Comparison of ENCODE assay signal across 9 mouse cellular contexts in genomic region chr4:129227985-129228381, GRCm38 (mm10). TPM values are rescaled to one million over a fixed set of nuclear protein-coding genes. Genes with fewer than 3 reads are reported as not detected.
DNase-seq lines count a peak whose midpoint lies in the region; ATAC-seq and TF ChIP-seq lines count a peak whose summit lies in the region.
"Had no signal": no experiment of that assay in that cellular context is flagged by ENCODE, and none has a peak within 500 bp of the region (broad histone marks: within the 10 kb centered on the region; RNA-seq: fewer than 3 reads in every experiment).

No protein-coding gene starts in this region.

- peak overlapping the region; percentile 51 for H3K4me2 ChIP-seq in lung, embryonic 14.5 days
- H3K4me2 ChIP-seq in embryonic facial prominence, embryonic 15.5 days (replicated peaks) = peak overlapping the region; percentile 40
- peak overlapping the region; percentile 51 for H3K4me2 ChIP-seq in stomach, embryonic 15.5 days

- peaks cover 27% of the 10 kb centered on the region for H3K4me1 ChIP-seq in lung, embryonic 14.5 days (ENCODE audit: insufficient read depth)
- peaks cover 68% of the 10 kb centered on the region for H3K4me1 ChIP-seq in embryonic facial prominence, embryonic 15.5 days
- peaks cover 48% of the 10 kb centered on the region for H3K4me1 ChIP-seq in stomach, embryonic 15.5 days

- intact Hi-C loops in left cerebral cortex, postnatal 36 days (cut with DNase I) = no loop called here

- H3K27ac ChIP-seq in lung, embryonic 14.5 days (ENCODE audit: low read depth) = no peak overlapping the region
- no peak overlapping the region for H3K27ac ChIP-seq in embryonic facial prominence, embryonic 15.5 days (replicated peaks)
- H3K27ac ChIP-seq in stomach, embryonic 15.5 days = peak overlapping the region; percentile 42; the same call in 1 of the 2 replicates

- 0 out of 2 replicates have a peak, but pooled peaks cover 6% of the 10 kb centered on the region for H3K36me3 ChIP-seq in lung, embryonic 14.5 days (ENCODE audit: insufficient read depth)
- H3K36me3 ChIP-seq in embryonic facial prominence, embryonic 15.5 days = peaks cover 7% of the 10 kb centered on the region; the same call in 1 of the 2 replicates
- H3K36me3 ChIP-seq in stomach, embryonic 15.5 days = peaks cover 11% of the 10 kb centered on the region; the same call in 1 of the 2 replicates

- H3K4me3 ChIP-seq in lung, embryonic 14.5 days (ENCODE audit: low read depth, low read length) = 0 out of 2 replicates have a peak overlapping the region, but pooled peaks have one; percentile 11
- peak overlapping the region; percentile 27; the same call in 1 of the 2 replicates for H3K4me3 ChIP-seq in embryonic facial prominence, embryonic 15.5 days (replicated peaks)
- H3K4me3 ChIP-seq in stomach, embryonic 15.5 days (replicated peaks) = no peak overlapping the region
- H3K4me3 ChIP-seq: erythroblast, embryonic 14.5 days had no signal

- DNase-seq in lung, embryonic 14.5 days = no peak
- DNase-seq in lung, postnatal 10 days = no peak
- DNase-seq in kidney, postnatal 25 days = peak; percentile 45 to 60
- no peak for DNase-seq in frontal cortex, postnatal 25 days (ENCODE audit: low spot score in 2 of 2)
- DNase-seq in left cerebral cortex, postnatal 36 days (ENCODE audit: low spot score in 2 of 2) = no peak

- peaks cover 10% of the 10 kb centered on the region for H3K27me3 ChIP-seq in lung, embryonic 14.5 days (ENCODE audit: insufficient read depth, low read length)
- H3K27me3 ChIP-seq in embryonic facial prominence, embryonic 15.5 days = no peaks in the 10 kb centered on the region
- H3K27me3 ChIP-seq in stomach, embryonic 15.5 days (replicated peaks) = no peaks in the 10 kb centered on the region

- no peaks in the 10 kb centered on the region for H3K9me3 ChIP-seq in lung, embryonic 14.5 days (ENCODE audit: low read depth, low read length)
- H3K9me3 ChIP-seq in embryonic facial prominence, embryonic 15.5 days (replicated peaks) = no peaks in the 10 kb centered on the region
- no peaks in the 10 kb centered on the region for H3K9me3 ChIP-seq in stomach, embryonic 15.5 days

- H3K9ac ChIP-seq in lung, embryonic 14.5 days = peak overlapping the region; percentile 34; the same call in 1 of the 2 replicates
- H3K9ac ChIP-seq in embryonic facial prominence, embryonic 15.5 days = no peak overlapping the region
- no peak overlapping the region for H3K9ac ChIP-seq in stomach, embryonic 15.5 days

- WGBS in lung, embryonic 14.5 days = 27% methylated on average over 8 of the region's 8 CpGs
- WGBS in embryonic facial prominence, embryonic 15.5 days = 18% methylated on average over 8 of the region's 8 CpGs
- WGBS in stomach, embryonic 15.5 days = 42% methylated on average over 8 of the region's 8 CpGs

- ATAC-seq in lung, embryonic 14.5 days (ENCODE audit: insufficient read depth) = no peak
- ATAC-seq in embryonic facial prominence, embryonic 15.5 days (ENCODE audit: insufficient number of reproducible peaks, low FRiP score, low TSS enrichment, low read depth) = no peak
- no peak for ATAC-seq in stomach, embryonic 15.5 days (ENCODE audit: insufficient read depth, low FRiP score, low read depth)
- no peak for ATAC-seq in megakaryocyte-erythroid progenitor cell, adult 5-6 weeks (replicated peaks; ENCODE audit: low FRiP score, low TSS enrichment, poor library complexity, severe bottlenecking)

- no peak for TF ChIP-seq CTCF in lung, embryonic 14.5 days (IDR thresholded peaks at IDR 0.05; ENCODE audit: low read depth)

RNA-seq across cellular contexts. Expression of gene C77080, which starts 33.2 kb away (rescaled TPM):
- 2.8 and 3.2 TPM in 2 replicates for polyA plus RNA-seq in lung, embryonic 14.5 days (2014; fragmentation: Nextera tagmentation; extraction: Ambion mirVana)
- polyA plus RNA-seq in embryonic facial prominence, embryonic 15.5 days (2015; fragmentation: Nextera tagmentation; extraction: Ambion mirVana) = 8.9 and 10.0 TPM in 2 replicates
- polyA plus RNA-seq in stomach, embryonic 15.5 days (2015; fragmentation: Nextera tagmentation; extraction: Ambion mirVana) = 11.8 and 12.6 TPM in 2 replicates
- total RNA-seq in megakaryocyte-erythroid progenitor cell, adult 5-6 weeks (2014; fragmentation: Nextera tagmentation) = 0.20 and 0.45 TPM in 2 replicates
- 0.11 TPM in 1 of 2 replicates, not detected in the other for total RNA-seq in megakaryocyte-erythroid progenitor cell, adult 5-6 weeks (2017)
- 10 to 100 TPM; 19.7 to 27.1 TPM for total RNA-seq in left cerebral cortex, postnatal 36 days (2021)

RNA-seq across cellular contexts. Expression of gene Yars, which starts 38.4 kb away (rescaled TPM):
- 84.4 and 92.2 TPM in 2 replicates for polyA plus RNA-seq in lung, embryonic 14.5 days (2014; fragmentation: Nextera tagmentation; extraction: Ambion mirVana)
- 75.5 and 83.2 TPM in 2 replicates for polyA plus RNA-seq in embryonic facial prominence, embryonic 15.5 days (2015; fragmentation: Nextera tagmentation; extraction: Ambion mirVana)
- polyA plus RNA-seq in stomach, embryonic 15.5 days (2015; fragmentation: Nextera tagmentation; extraction: Ambion mirVana) = 72.3 and 80.0 TPM in 2 replicates
- 54.8 and 56.6 TPM in 2 replicates for total RNA-seq in megakaryocyte-erythroid progenitor cell, adult 5-6 weeks (2014; fragmentation: Nextera tagmentation)
- total RNA-seq in megakaryocyte-erythroid progenitor cell, adult 5-6 weeks (2017) = 45.5 and 46.2 TPM in 2 replicates
- total RNA-seq in left cerebral cortex, postnatal 36 days (2021) = 10 to 100 TPM; 89.6 to 93.2 TPM

RNA-seq across cellular contexts. Expression of gene S100pbp, which starts 38.5 kb away (rescaled TPM):
- polyA plus RNA-seq in lung, embryonic 14.5 days (2014; fragmentation: Nextera tagmentation; extraction: Ambion mirVana) = 17.3 and 18.1 TPM in 2 replicates
- polyA plus RNA-seq in embryonic facial prominence, embryonic 15.5 days (2015; fragmentation: Nextera tagmentation; extraction: Ambion mirVana) = 17.8 and 18.5 TPM in 2 replicates
- polyA plus RNA-seq in stomach, embryonic 15.5 days (2015; fragmentation: Nextera tagmentation; extraction: Ambion mirVana) = 13.1 and 14.1 TPM in 2 replicates
- total RNA-seq in megakaryocyte-erythroid progenitor cell, adult 5-6 weeks (2014; fragmentation: Nextera tagmentation) = 33.7 and 36.6 TPM in 2 replicates
- 9.9 and 26.8 TPM in 2 replicates for total RNA-seq in megakaryocyte-erythroid progenitor cell, adult 5-6 weeks (2017)
- 10 to 100 TPM; 33.9 to 36.0 TPM for total RNA-seq in left cerebral cortex, postnatal 36 days (2021)

RNA-seq across cellular contexts. Expression of gene Sync, which starts 59.4 kb away (rescaled TPM):
- 0.33 and 0.54 TPM in 2 replicates for polyA plus RNA-seq in lung, embryonic 14.5 days (2014; fragmentation: Nextera tagmentation; extraction: Ambion mirVana)
- 4.9 and 6.9 TPM in 2 replicates for polyA plus RNA-seq in embryonic facial prominence, embryonic 15.5 days (2015; fragmentation: Nextera tagmentation; extraction: Ambion mirVana)
- polyA plus RNA-seq in stomach, embryonic 15.5 days (2015; fragmentation: Nextera tagmentation; extraction: Ambion mirVana) = 2.0 and 2.1 TPM in 2 replicates
- total RNA-seq in megakaryocyte-erythroid progenitor cell, adult 5-6 weeks (2014; fragmentation: Nextera tagmentation) = not detected in 2 replicates
- total RNA-seq in megakaryocyte-erythroid progenitor cell, adult 5-6 weeks (2017) = not detected in 2 replicates
- total RNA-seq in left cerebral cortex, postnatal 36 days (2021) = 1 to 10 TPM; 1.3 to 2.1 TPM
- polyA plus RNA-seq: erythroblast, embryonic 14.5 days had no signal

Comparison
In these comparisons a context has a peak if more than half of its experiments do, and no peak if none do; other contexts are left out.
1. DNase-seq: peak in kidney, postnatal 25 days (2 of 2); none in lung, embryonic 14.5 days (single experiment), lung, postnatal 10 days (single experiment), frontal cortex, postnatal 25 days (0 of 2) and left cerebral cortex, postnatal 36 days (0 of 2).
2. Peak in every context shown above with its lines, with median percentiles within 50 percentile points of each other: H3K4me2 ChIP-seq.